In the genomic region with DNA sequence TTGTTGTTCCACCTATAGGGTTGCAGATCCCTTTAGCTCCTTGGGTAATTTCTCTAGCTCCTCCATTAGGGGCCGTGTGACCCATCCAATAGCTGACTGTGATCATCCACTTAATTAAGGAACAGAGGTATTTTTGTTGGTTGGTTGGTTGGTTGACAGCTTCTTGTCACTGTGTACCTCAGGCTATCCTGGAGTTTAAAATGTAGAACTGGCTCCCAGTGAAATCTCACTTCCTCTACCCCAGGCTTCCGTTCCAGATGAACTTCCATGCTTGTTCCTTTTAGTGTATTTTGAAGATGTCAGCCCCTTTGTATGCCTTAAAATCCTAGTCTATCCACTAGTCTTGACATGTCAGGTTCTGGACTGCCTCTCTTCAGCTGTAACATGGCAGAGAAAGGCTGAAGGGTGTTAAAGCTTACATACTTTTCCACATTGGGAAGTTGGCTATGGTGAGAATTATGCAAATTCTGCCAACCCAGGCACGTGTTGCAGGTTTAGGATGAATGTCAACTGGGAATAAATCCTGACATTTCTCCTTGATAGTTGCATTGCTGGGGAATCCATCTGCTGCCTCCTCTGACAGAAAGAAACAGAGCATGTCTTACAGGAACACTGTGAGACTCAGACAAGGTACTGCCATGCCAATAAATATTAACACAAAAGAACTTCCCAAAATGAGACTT, we compare ENCODE assay signal across 18 mouse cellular contexts.
"Had no signal": no experiment of that assay in that cellular context is flagged by ENCODE, and none has a peak within 500 bp of the region (broad histone marks: within the 10 kb centered on the region; RNA-seq: fewer than 3 reads in every experiment).

No protein-coding gene starts in this region.

- ATAC-seq: liver, embryonic 12.5 days had no signal

- H3K27ac ChIP-seq: limb, embryonic 10.5 days; limb, embryonic 13.5 days; liver, embryonic 12.5 days; liver, embryonic 15.5 days; lung, embryonic 15.5 days; neural tube, embryonic 12.5 days; neural tube, embryonic 15.5 days had no signal

- H3K4me3 ChIP-seq: limb, embryonic 10.5 days; limb, embryonic 13.5 days; liver, embryonic 12.5 days; liver, embryonic 15.5 days; lung, embryonic 15.5 days; midbrain, embryonic 12.5 days; midbrain, embryonic 15.5 days; neural tube, embryonic 12.5 days; neural tube, embryonic 15.5 days had no signal

- H3K9me3 ChIP-seq: limb, embryonic 10.5 days; limb, embryonic 13.5 days; liver, embryonic 12.5 days; liver, embryonic 15.5 days; lung, embryonic 15.5 days; midbrain, embryonic 12.5 days; midbrain, embryonic 15.5 days; neural tube, embryonic 12.5 days; neural tube, embryonic 15.5 days had no signal

- H3K27me3 ChIP-seq: limb, embryonic 13.5 days; liver, embryonic 12.5 days; liver, embryonic 15.5 days; lung, embryonic 15.5 days; midbrain, embryonic 15.5 days; neural tube, embryonic 12.5 days; neural tube, embryonic 15.5 days had no signal

- H3K9ac ChIP-seq: limb, embryonic 13.5 days; liver, embryonic 12.5 days; liver, embryonic 15.5 days; lung, embryonic 15.5 days; midbrain, embryonic 12.5 days; midbrain, embryonic 15.5 days; neural tube, embryonic 12.5 days; neural tube, embryonic 15.5 days had no signal

- DNase-seq: liver; lung, adult 18-20 months; lung, postnatal 36 days; right cerebral cortex, adult 18-20 months; right cerebral cortex, postnatal 14 days; right cerebral cortex, postnatal 4 days; spleen, adult 18-20 months; thymus, adult 18-20 months; thymus, postnatal 36 days had no signal

- H3K36me3 ChIP-seq: limb, embryonic 10.5 days; limb, embryonic 13.5 days; liver, embryonic 12.5 days; liver, embryonic 15.5 days; lung, embryonic 15.5 days; midbrain, embryonic 12.5 days; midbrain, embryonic 15.5 days; neural tube, embryonic 12.5 days; neural tube, embryonic 15.5 days had no signal

- H3K4me1 ChIP-seq: limb, embryonic 13.5 days; liver, embryonic 12.5 days; liver, embryonic 15.5 days; lung, embryonic 15.5 days; neural tube, embryonic 12.5 days had no signal

- H3K4me2 ChIP-seq: limb, embryonic 13.5 days; liver, embryonic 12.5 days; liver, embryonic 15.5 days; lung, embryonic 15.5 days; midbrain, embryonic 12.5 days; midbrain, embryonic 15.5 days; neural tube, embryonic 12.5 days; neural tube, embryonic 15.5 days had no signal
